Mouse (Mus musculus) bone marrow macrophage, adult 2 months (primary cell): ENCODE data around the gene Gm2022.
"Not testable (repeated sequence)": the region's sequence is repeated elsewhere in the genome, so short reads cannot be mapped to it uniquely, and the experiment has no call there.

Source experiments
- CTCF ChIP-seq: IDR thresholded peaks from 2 replicates; pipeline ENCODE4 v1.5.1; 2012; ENCODE audit warnings: low read depth, mild to moderate bottlenecking, low read length, moderate library complexity
- POLR2A ChIP-seq: IDR thresholded peaks from 2 replicates; pipeline ENCODE4 v1.6.1; 2012; ENCODE audit warnings: mild to moderate bottlenecking, low read depth, low read length, borderline replicate concordance

DNA sequence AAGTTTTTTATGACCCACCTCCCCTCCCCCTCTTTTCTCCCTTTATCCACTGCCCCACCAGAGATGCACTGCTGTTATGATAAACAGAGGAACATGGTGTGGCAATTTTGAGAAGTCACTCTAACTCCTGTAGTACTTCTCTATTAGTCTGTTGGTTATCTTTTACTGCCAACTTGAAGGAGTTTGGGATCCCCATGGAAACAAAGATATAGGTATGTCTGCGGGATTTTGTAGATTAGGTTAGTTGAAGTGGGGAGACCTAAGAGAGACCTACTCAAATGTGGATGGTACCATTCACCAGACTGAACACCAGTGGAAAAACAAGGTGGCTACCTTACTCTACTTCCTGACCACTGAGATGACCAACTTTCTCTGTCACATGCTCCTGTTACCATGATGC lies 39.1 kb upstream of the Gm2022 start:
- TF ChIP-seq POLR2A, CTCF: not testable (repeated sequence)
